Mouse (Mus musculus): ENCODE results near the gene Gm9821.

Gene Gm9821

GRCm38 (mm10) chr2:91948151-91948509 lies 2.6 kb downstream of the Gm9821 start:
- DNase-seq (ENCODE audit: low read depth, low spot score), result no peak

GRCm38 (mm10) chr2:91948792-91949241 lies 3.3 kb downstream of the Gm9821 start:
- peak; percentile 44 for DNase-seq (ENCODE audit: low read depth, low spot score)

- DNase-seq (ENCODE audit: low read depth, low spot score), result peak; percentile 42
These were observed 4.1 kb downstream of the Gm9821 start for GRCm38 (mm10) chr2:91949411-91950274.

- DNase-seq (ENCODE audit: low read depth, low spot score), result peak; percentile 81
These were observed 5.0 kb downstream of the Gm9821 start for GRCm38 (mm10) chr2:91950275-91951085.

GRCm38 (mm10) chr2:91953825-91954224 lies 8.3 kb downstream of the Gm9821 start:
- DNase-seq (ENCODE audit: low read depth, low spot score), result no peak

- DNase-seq (ENCODE audit: low read depth, low spot score), result no peak
These were observed 9.7 kb downstream of the Gm9821 start for GRCm38 (mm10) chr2:91955121-91955591.

GRCm38 (mm10) chr2:91955875-91956274 lies 10.4 kb downstream of the Gm9821 start:
- no peak for DNase-seq (ENCODE audit: low read depth, low spot score)

- peak; percentile 88 for DNase-seq (ENCODE audit: low read depth, low spot score)
These were observed 11.6 kb downstream of the Gm9821 start for GRCm38 (mm10) chr2:91957096-91957495.

- DNase-seq (ENCODE audit: low read depth, low spot score), result no peak
These were observed 12.5 kb downstream of the Gm9821 start for GRCm38 (mm10) chr2:91958049-91958448.

GRCm38 (mm10) chr2:91958701-91959457 lies 13.4 kb downstream of the Gm9821 start:
- DNase-seq (ENCODE audit: low read depth, low spot score), result peak; percentile 66

GRCm38 (mm10) chr2:91959544-91960410 lies 14.3 kb downstream of the Gm9821 start:
- no peak for DNase-seq (ENCODE audit: low read depth, low spot score)

- DNase-seq (ENCODE audit: low read depth, low spot score), result no peak
These were observed 15.0 kb downstream of the Gm9821 start for GRCm38 (mm10) chr2:91960459-91960858.

- DNase-seq (ENCODE audit: low read depth, low spot score), result peak; percentile 84
These were observed 16.6 kb downstream of the Gm9821 start for GRCm38 (mm10) chr2:91961901-91962761.

- DNase-seq (ENCODE audit: low read depth, low spot score), result no peak
These were observed 17.4 kb downstream of the Gm9821 start for GRCm38 (mm10) chr2:91962864-91963401.

- DNase-seq (ENCODE audit: low read depth, low spot score), result peak; percentile 95
These were observed 18.0 kb downstream of the Gm9821 start for GRCm38 (mm10) chr2:91963443-91963932.

- DNase-seq (ENCODE audit: low read depth, low spot score), result peak; percentile 31
These were observed 19.2 kb downstream of the Gm9821 start for GRCm38 (mm10) chr2:91964610-91965204.

GRCm38 (mm10) chr2:91965417-91965816 lies 19.9 kb downstream of the Gm9821 start:
- no peak for DNase-seq (ENCODE audit: low read depth, low spot score)

GRCm38 (mm10) chr2:91966367-91966766 lies 20.9 kb downstream of the Gm9821 start:
- no peak for DNase-seq (ENCODE audit: low read depth, low spot score)

GRCm38 (mm10) chr2:91967962-91968361 lies 22.5 kb downstream of the Gm9821 start:
- DNase-seq (ENCODE audit: low read depth, low spot score), result no peak
